Mouse (Mus musculus) neural tube, embryonic 11.5 days (tissue): Measurements from ENCODE around the gene Rspo1. TPM values are rescaled to one million over a fixed set of nuclear protein-coding genes. Genes with fewer than 3 reads are reported as not detected.

ENCODE experiments used
- ATAC-seq: fragments of 200-750 bp; cut with Nextera tagmentation; 2 replicates; pipeline ENCODE4 v1.8.0; 2017; ENCODE audit warnings: moderate number of reproducible peaks, mild to moderate bottlenecking, moderate TSS enrichment, moderate library complexity; ENCODE audit not compliant: insufficient read depth, low FRiP score, low TSS enrichment
- DNase-seq: peaks from one replicate; pipeline ENCODE4 v3.0.0-alpha.2; 2015; ENCODE audit warnings: low spot score
- H3K27ac ChIP-seq: fragments of 300-500 bp; sonication (generic); 2 replicates; pipeline ENCODE4 v1.5.1; 2014; ENCODE audit warnings: low read depth, mild to moderate bottlenecking, low read length
- H3K27me3 ChIP-seq: fragments of 300-500 bp; sonication (generic); 2 replicates; pipeline ENCODE4 v1.6.1; 2014; ENCODE audit warnings: mild to moderate bottlenecking, low read length, mixed read lengths; ENCODE audit not compliant: control insufficient read depth, insufficient read depth
- H3K36me3 ChIP-seq: fragments of 300-500 bp; sonication (generic); 2 replicates; pipeline ENCODE4 v1.6.1; 2014; ENCODE audit warnings: mild to moderate bottlenecking, low read length, moderate library complexity, mixed read lengths; ENCODE audit not compliant: control insufficient read depth, insufficient read depth
- H3K4me1 ChIP-seq: fragments of 300-500 bp; sonication (generic); 2 replicates; pipeline ENCODE4 v1.6.1; 2014; ENCODE audit warnings: low read length, mixed read lengths; ENCODE audit not compliant: control insufficient read depth, insufficient read depth
- H3K4me2 ChIP-seq: fragments of 300-500 bp; sonication (generic); 2 replicates; pipeline ENCODE4 v1.6.1; 2014; ENCODE audit warnings: low read depth, mild to moderate bottlenecking, moderate library complexity
- H3K4me3 ChIP-seq: fragments of 300-500 bp; sonication (generic); 2 replicates; pipeline ENCODE4 v1.5.1; 2014; ENCODE audit warnings: low read depth, low read length
- H3K9ac ChIP-seq: fragments of 300-500 bp; sonication (generic); 2 replicates; pipeline ENCODE4 v1.6.1; 2014; ENCODE audit warnings: mild to moderate bottlenecking, low read length
- H3K9me3 ChIP-seq: fragments of 300-500 bp; sonication (generic); 2 replicates; pipeline ENCODE4 v1.6.1; 2016; ENCODE audit warnings: low read length; ENCODE audit not compliant: control insufficient read depth
- WGBS: fragments of 180-500 bp; shearing (Covaris S2); extraction: QIAGEN DNeasy Blood & Tissue Kit; methylation state at CpG from one replicate; pipeline ENCODE4 v1.1.7; 2014; 5-methylcytosine and 5-hydroxymethylcytosine counted together
- polyA plus RNA-seq: library from polyadenylated mRNA; unstranded; fragments of >200 nt; fragmentation: Nextera tagmentation; extraction: Ambion mirVana; gene quantifications from 2 replicates; pipeline ENCODE4 v1.2.1, GENCODE M21; 2014

Gene Rspo1
- polyA plus RNA-seq, 1 experiment from 2014 or later: 3.9 TPM

GRCm38 (mm10) chr4:124970194-124970593 is 16.0 kb upstream of the Rspo1 start:
- no peaks in the 10 kb centered on the region for H3K9me3 ChIP-seq
- no peak overlapping the region for H3K9ac ChIP-seq
- H3K27me3 ChIP-seq: no peaks in the 10 kb centered on the region
- no peak for DNase-seq
- 67% methylated on average over 11 of the region's 11 CpGs for WGBS
- H3K27ac ChIP-seq: no peak overlapping the region
- H3K4me3 ChIP-seq: no peak overlapping the region
- H3K4me2 ChIP-seq: no peak overlapping the region
- H3K36me3 ChIP-seq: no peaks in the 10 kb centered on the region
- no peak for ATAC-seq
- peaks cover 3% of the 10 kb centered on the region; the same call in 1 of the 2 replicates for H3K4me1 ChIP-seq

- H3K9me3 ChIP-seq: no peaks in the 10 kb centered on the region
- no peak overlapping the region for H3K9ac ChIP-seq
- DNase-seq (no peak), ATAC-seq (no peak)
- H3K4me3 ChIP-seq: no peak overlapping the region
- no peak overlapping the region for H3K4me2 ChIP-seq
- H3K4me1 ChIP-seq: no peaks in the 10 kb centered on the region
- WGBS: 42% methylated on average over 5 of the region's 5 CpGs
- no peak overlapping the region for H3K27ac ChIP-seq
- no peaks in the 10 kb centered on the region for H3K27me3 ChIP-seq
- no peaks in the 10 kb centered on the region for H3K36me3 ChIP-seq
Measured at GRCm38 (mm10) chr4:124970677-124971076, 15.6 kb upstream of the Rspo1 start.

GRCm38 (mm10) chr4:124971094-124971493 is 15.1 kb upstream of the Rspo1 start:
- Histone ChIP-seq H3K27ac (no peak overlapping the region), H3K36me3 (no peaks in the 10 kb centered on the region), H3K4me1 (no peaks in the 10 kb centered on the region), H3K27me3 (no peaks in the 10 kb centered on the region), H3K9ac (no peak overlapping the region), H3K9me3 (no peaks in the 10 kb centered on the region), H3K4me2 (no peak overlapping the region), H3K4me3 (no peak overlapping the region)
- ATAC-seq (no peak), DNase-seq (no peak)
- WGBS: 85% methylated on average over 8 of the region's 8 CpGs

GRCm38 (mm10) chr4:124972316-124972715 is 13.9 kb upstream of the Rspo1 start:
- no peaks in the 10 kb centered on the region for H3K27me3 ChIP-seq
- 35% methylated on average over 9 of the region's 9 CpGs for WGBS
- no peaks in the 10 kb centered on the region for H3K36me3 ChIP-seq
- H3K4me3 ChIP-seq: no peak overlapping the region
- ATAC-seq (no peak), DNase-seq (no peak)
- no peak overlapping the region for H3K9ac ChIP-seq
- H3K4me2 ChIP-seq: no peak overlapping the region
- H3K27ac ChIP-seq: no peak overlapping the region
- H3K9me3 ChIP-seq: no peaks in the 10 kb centered on the region
- H3K4me1 ChIP-seq: no peaks in the 10 kb centered on the region

- Histone ChIP-seq H3K36me3 (no peaks in the 10 kb centered on the region), H3K27ac (no peak overlapping the region), H3K27me3 (no peaks in the 10 kb centered on the region), H3K4me1 (no peaks in the 10 kb centered on the region), H3K9me3 (no peaks in the 10 kb centered on the region), H3K4me3 (no peak overlapping the region), H3K4me2 (no peak overlapping the region), H3K9ac (no peak overlapping the region)
- WGBS: 85% methylated on average over 2 of the region's 2 CpGs
- DNase-seq (no peak), ATAC-seq (no peak)
Measured at GRCm38 (mm10) chr4:124973296-124973695, 12.9 kb upstream of the Rspo1 start.

- H3K9ac ChIP-seq: no peak overlapping the region
- H3K4me3 ChIP-seq: no peak overlapping the region
- H3K9me3 ChIP-seq: no peaks in the 10 kb centered on the region
- ATAC-seq (no peak), DNase-seq (no peak)
- no peak overlapping the region for H3K4me2 ChIP-seq
- no peak overlapping the region for H3K27ac ChIP-seq
- H3K4me1 ChIP-seq: no peaks in the 10 kb centered on the region
- H3K27me3 ChIP-seq: peaks cover 7% of the 10 kb centered on the region; the same call in 1 of the 2 replicates
- WGBS: 34% methylated on average over 5 of the region's 5 CpGs
- H3K36me3 ChIP-seq: no peaks in the 10 kb centered on the region
Measured at GRCm38 (mm10) chr4:124978201-124978600, 8.0 kb upstream of the Rspo1 start.

GRCm38 (mm10) chr4:124983893-124984526 is 2.2 kb upstream of the Rspo1 start:
- no peak overlapping the region for H3K9ac ChIP-seq
- H3K4me1 ChIP-seq: peaks cover 5% of the 10 kb centered on the region; the same call in 1 of the 2 replicates
- H3K4me3 ChIP-seq: no peak overlapping the region
- no peak overlapping the region for H3K27ac ChIP-seq
- H3K4me2 ChIP-seq: no peak overlapping the region
- ATAC-seq: no peak
- no peak for DNase-seq
- no peaks in the 10 kb centered on the region for H3K36me3 ChIP-seq
- H3K9me3 ChIP-seq: no peaks in the 10 kb centered on the region
- H3K27me3 ChIP-seq: peaks cover 64% of the 10 kb centered on the region
- WGBS: 18% methylated on average over 9 of the region's 9 CpGs

GRCm38 (mm10) chr4:124984871-124985670 is 1.2 kb upstream of the Rspo1 start:
- no peak for DNase-seq
- no peak overlapping the region for H3K4me3 ChIP-seq
- 10% methylated on average over 18 of the region's 18 CpGs for WGBS
- H3K4me2 ChIP-seq: no peak overlapping the region
- no peaks in the 10 kb centered on the region for H3K36me3 ChIP-seq
- H3K9ac ChIP-seq: no peak overlapping the region
- H3K9me3 ChIP-seq: no peaks in the 10 kb centered on the region
- H3K27ac ChIP-seq: no peak overlapping the region
- ATAC-seq: no peak
- peaks cover 74% of the 10 kb centered on the region for H3K27me3 ChIP-seq
- H3K4me1 ChIP-seq: peaks cover 10% of the 10 kb centered on the region
